Mouse (Mus musculus) lung, embryonic 16.5 days (tissue): ENCODE measurements at regions not wholly inside any gene's neighbourhood (a gene's known extent, or its start where the extent isn't known, plus 50 kb on each side); places are given as distances from the start of the nearest gene placed in this dataset.

ENCODE experiments used
- ATAC-seq: fragments of 200-750 bp; cut with Nextera tagmentation; 2 replicates; pipeline ENCODE4 v1.8.0; 2017; ENCODE audit warnings: low read depth, mild to moderate bottlenecking, moderate library complexity
- H3K27ac ChIP-seq: fragments of 300-500 bp; sonication (generic); 2 replicates; pipeline ENCODE4 v1.5.1; 2014; ENCODE audit warnings: mild to moderate bottlenecking, control low read depth, low read length
- H3K27me3 ChIP-seq: fragments of 300-500 bp; sonication (generic); 2 replicates; pipeline ENCODE4 v1.6.1; 2014; ENCODE audit warnings: low read depth, low read length, mixed read lengths; ENCODE audit not compliant: control insufficient read depth, insufficient read depth
- H3K36me3 ChIP-seq: fragments of 300-500 bp; sonication (generic); 2 replicates; pipeline ENCODE4 v1.6.1; 2014; ENCODE audit warnings: low read length; ENCODE audit not compliant: control insufficient read depth, insufficient read depth
- H3K4me1 ChIP-seq: fragments of 300-500 bp; sonication (generic); replicated peaks from 2 replicates; pipeline ENCODE4 v1.6.1; 2014; ENCODE audit warnings: low read length, mixed read lengths; ENCODE audit not compliant: control insufficient read depth, insufficient read depth
- H3K4me2 ChIP-seq: fragments of 300-500 bp; sonication (generic); 2 replicates; pipeline ENCODE4 v1.6.1; 2014; ENCODE audit warnings: low read depth, low read length, control low read depth
- H3K4me3 ChIP-seq: fragments of 300-500 bp; sonication (generic); 2 replicates; pipeline ENCODE4 v1.5.1; 2014; ENCODE audit warnings: mild to moderate bottlenecking, low read length, control low read depth
- H3K9ac ChIP-seq: fragments of 300-500 bp; sonication (generic); 2 replicates; pipeline ENCODE4 v1.6.1; 2014; ENCODE audit warnings: low read length, control low read depth
- H3K9me3 ChIP-seq: fragments of 300-500 bp; sonication (generic); 2 replicates; pipeline ENCODE4 v1.6.1; 2016; ENCODE audit warnings: low read length; ENCODE audit not compliant: control insufficient read depth
- WGBS: fragments of 180-500 bp; shearing (Covaris S2); extraction: QIAGEN DNeasy Blood & Tissue Kit; methylation state at CpG from one replicate; pipeline ENCODE4 v1.1.7; 2014; 5-methylcytosine and 5-hydroxymethylcytosine counted together

DNA sequence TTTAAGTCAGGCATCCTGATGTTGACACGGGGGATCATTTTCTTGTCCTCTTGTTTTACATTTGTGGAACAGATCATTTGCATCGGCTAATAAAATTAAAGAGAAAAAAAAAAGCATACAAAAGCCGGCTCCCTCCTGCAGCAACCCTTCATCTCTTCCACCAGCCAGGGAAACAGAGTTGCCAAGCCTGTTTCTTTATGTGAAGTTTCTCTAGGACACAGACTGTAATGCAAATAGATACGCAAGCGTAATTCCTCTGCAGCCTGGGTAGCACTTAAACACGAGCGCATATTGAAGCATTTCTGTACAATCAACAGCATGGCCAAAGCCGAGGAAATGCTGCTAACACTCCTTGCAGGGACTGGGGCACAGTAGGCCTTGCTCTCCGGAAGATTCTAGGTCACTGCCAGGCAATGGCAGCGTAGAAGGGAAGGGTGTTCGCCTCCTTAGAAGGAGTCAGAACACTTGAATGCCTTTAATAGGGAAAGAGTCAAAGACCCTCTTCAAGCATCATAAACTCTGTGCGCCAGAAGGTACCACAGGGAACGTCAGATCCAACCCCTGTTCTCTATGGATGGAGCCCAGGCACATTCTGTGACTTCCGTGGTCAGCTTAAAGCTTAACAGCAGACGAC lies 425.3 kb upstream of the Smim15 start:
- Histone ChIP-seq H3K36me3 (no peaks in the 10 kb centered on the region), H3K27me3 (no peaks in the 10 kb centered on the region), H3K4me1 (peaks cover 8% of the 10 kb centered on the region), H3K9me3 (no peaks in the 10 kb centered on the region), H3K9ac (no peak overlapping the region), H3K27ac (no peak overlapping the region), H3K4me3 (no peak overlapping the region), H3K4me2 (no peak overlapping the region)
- WGBS, result 46% methylated on average over 15 of the region's 15 CpGs
- peak; percentile 20; the same call in 1 of the 2 replicates for ATAC-seq

DNA sequence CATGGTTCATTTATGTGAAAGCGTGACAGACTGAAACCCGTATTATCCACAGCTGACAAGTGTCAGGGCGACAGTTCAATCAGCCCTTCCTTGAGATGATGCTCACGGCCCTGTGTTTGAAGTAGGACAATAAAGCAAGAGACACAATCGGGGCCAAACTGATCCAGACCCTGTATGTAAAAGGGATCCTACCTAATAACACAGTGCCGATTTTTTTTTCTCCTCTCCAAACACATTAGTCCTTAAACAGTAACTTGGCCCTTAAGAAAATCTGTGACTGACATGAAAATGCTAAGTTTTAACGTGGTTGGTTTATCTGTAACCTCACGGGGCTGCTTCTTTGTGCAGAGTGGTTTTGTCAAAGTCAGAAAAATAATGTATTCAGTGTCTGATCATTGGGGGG lies 425.9 kb upstream of the Smim15 start:
- Histone ChIP-seq H3K9ac (no peak overlapping the region), H3K9me3 (no peaks in the 10 kb centered on the region), H3K27me3 (no peaks in the 10 kb centered on the region), H3K36me3 (no peaks in the 10 kb centered on the region), H3K4me3 (no peak overlapping the region), H3K4me1 (peaks cover 8% of the 10 kb centered on the region), H3K4me2 (no peak overlapping the region), H3K27ac (no peak overlapping the region)
- 49% methylated on average over 8 of the region's 8 CpGs for WGBS
- ATAC-seq, result no peak

DNA sequence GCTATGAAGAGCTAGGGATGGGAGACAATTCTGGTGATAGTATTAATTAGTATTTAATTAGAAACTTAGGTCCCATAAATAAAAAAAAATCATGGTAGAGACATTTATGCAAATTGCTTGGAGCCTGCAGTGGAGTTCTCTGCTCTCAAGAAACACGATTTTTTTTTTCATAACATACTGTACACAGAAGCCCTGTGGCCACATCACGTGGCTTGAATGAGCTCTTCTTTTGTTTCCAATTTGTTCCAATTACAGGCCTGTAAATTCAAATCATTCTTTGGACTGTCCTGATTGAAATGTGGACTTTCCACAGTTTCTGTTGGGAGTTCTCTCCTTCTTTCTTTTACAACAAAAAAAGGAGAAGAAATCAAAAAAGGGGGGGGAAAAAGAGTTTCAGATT lies 426.7 kb upstream of the Smim15 start:
- Histone ChIP-seq H3K27me3 (no peaks in the 10 kb centered on the region), H3K4me2 (no peak overlapping the region), H3K36me3 (no peaks in the 10 kb centered on the region), H3K9ac (no peak overlapping the region), H3K4me3 (no peak overlapping the region), H3K4me1 (peaks cover 8% of the 10 kb centered on the region), H3K9me3 (no peaks in the 10 kb centered on the region), H3K27ac (no peak overlapping the region)
- 68% methylated on average over 2 of the region's 2 CpGs for whole genome bisulfite sequencing
- no peak for ATAC-seq

DNA sequence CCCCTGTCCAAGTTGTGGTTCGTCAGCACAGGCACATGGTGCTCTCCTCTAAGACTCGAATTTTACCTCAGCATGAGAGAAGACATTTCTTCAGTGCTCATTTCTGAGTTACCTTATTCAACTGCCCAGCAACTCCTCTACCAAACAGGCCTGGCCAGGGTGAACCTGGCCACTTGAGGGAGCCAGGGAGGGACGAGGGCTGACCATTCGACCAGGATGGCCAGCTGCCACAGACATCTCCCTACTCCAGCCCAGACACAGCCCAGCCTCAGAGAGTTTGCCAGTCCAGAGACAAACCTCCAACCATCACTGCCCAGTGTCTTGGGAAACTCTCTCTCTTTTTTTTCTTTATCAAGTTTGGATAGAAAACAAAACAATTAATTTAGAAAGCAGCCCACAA lies 427.5 kb upstream of the Smim15 start:
- no peak overlapping the region for H3K4me3 ChIP-seq
- peaks cover 8% of the 10 kb centered on the region for H3K4me1 ChIP-seq
- no peaks in the 10 kb centered on the region for H3K27me3 ChIP-seq
- H3K4me2 ChIP-seq, result no peak overlapping the region
- no peak overlapping the region for H3K9ac ChIP-seq
- WGBS, result 66% methylated on average over 4 of the region's 4 CpGs
- H3K36me3 ChIP-seq, result no peaks in the 10 kb centered on the region
- no peak for ATAC-seq
- no peaks in the 10 kb centered on the region for H3K9me3 ChIP-seq
- H3K27ac ChIP-seq, result no peak overlapping the region

DNA sequence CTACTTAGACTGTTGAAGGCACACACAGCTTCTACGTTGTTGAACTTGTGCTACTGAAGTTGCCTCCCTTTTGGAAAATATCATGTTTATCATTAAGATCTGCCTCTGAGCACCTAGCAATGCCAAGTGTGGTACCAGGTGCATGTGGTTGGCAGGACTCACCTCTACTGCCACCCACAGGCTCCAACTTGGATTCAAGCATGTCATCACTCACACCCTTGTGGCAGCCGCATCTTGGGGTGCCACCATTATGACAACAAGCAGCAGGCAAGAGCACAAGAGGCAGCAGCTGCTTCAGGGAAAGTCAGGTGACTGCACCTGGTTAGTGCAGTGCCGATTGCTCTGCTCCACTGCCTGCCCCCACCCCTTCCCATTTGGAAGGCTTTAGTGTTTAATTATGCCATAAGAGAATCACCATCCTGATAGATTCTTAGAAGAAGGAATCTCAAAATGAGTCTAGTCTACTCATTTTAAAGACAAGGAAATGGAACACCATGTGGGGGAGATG lies 435.2 kb upstream of the Smim15 start:
- H3K27ac ChIP-seq, result no peak overlapping the region
- no peaks in the 10 kb centered on the region for H3K27me3 ChIP-seq
- H3K4me2 ChIP-seq, result no peak overlapping the region
- no peak overlapping the region for H3K4me3 ChIP-seq
- H3K36me3 ChIP-seq, result no peaks in the 10 kb centered on the region
- 63% methylated on average over 3 of the region's 3 CpGs for WGBS
- no peaks in the 10 kb centered on the region for H3K9me3 ChIP-seq
- H3K9ac ChIP-seq, result no peak overlapping the region
- no peak for ATAC-seq
- H3K4me1 ChIP-seq, result no peaks in the 10 kb centered on the region

DNA sequence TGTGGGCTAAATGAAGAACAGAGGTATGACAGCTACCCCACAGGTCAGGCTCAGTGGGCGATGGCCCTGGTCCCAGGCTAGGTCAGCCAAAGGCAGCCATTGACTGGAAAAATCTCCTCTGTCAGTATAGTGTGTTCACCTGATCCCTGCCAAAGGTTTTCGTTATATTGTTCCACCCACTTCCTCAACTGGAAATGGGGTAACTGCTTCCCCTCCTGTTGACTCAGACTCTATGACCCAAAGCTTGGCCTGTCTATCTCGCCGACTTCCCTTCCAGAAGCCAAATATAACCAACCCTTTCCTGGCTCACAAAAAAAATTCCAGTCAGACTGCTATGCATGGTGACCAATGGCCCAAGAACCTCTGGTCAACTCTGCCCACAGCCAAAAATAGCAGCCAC lies 437.0 kb upstream of the Smim15 start:
- H3K36me3 ChIP-seq, result no peaks in the 10 kb centered on the region
- no peak overlapping the region for H3K4me2 ChIP-seq
- no peak overlapping the region for H3K27ac ChIP-seq
- no peaks in the 10 kb centered on the region for H3K4me1 ChIP-seq
- no peak overlapping the region for H3K4me3 ChIP-seq
- H3K27me3 ChIP-seq, result no peaks in the 10 kb centered on the region
- 75% methylated on average over 4 of the region's 4 CpGs for WGBS
- H3K9me3 ChIP-seq, result 0 out of 2 replicates have a peak, but pooled peaks cover 4% of the 10 kb centered on the region
- H3K9ac ChIP-seq, result no peak overlapping the region
- peak; percentile 62; the same call in 1 of the 2 replicates for ATAC-seq

DNA sequence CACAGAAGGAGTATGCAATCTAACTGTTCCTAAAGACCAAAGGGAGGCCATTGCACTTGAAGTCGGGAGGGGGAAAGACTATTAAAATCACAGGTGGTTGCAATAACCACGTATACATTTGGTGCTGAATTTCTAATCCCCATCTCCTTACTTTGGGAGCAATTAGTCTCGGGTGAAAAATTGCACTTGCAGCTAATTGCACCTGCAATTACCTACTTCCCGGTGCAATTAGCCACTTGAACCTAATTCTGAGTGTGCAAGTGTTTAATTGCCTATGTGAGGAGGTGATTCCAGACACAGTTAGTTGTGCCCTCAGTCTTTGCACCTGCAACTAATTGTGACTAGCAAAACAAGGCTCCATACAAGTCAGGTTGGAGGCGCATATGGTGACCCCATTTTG lies 442.1 kb upstream of the Smim15 start:
- no peak overlapping the region for H3K9ac ChIP-seq
- no peaks in the 10 kb centered on the region for H3K27me3 ChIP-seq
- no peak for ATAC-seq
- peaks cover 9% of the 10 kb centered on the region for H3K4me1 ChIP-seq
- H3K9me3 ChIP-seq, result 0 out of 2 replicates have a peak, but pooled peaks cover 4% of the 10 kb centered on the region
- H3K4me2 ChIP-seq, result no peak overlapping the region
- H3K36me3 ChIP-seq, result no peaks in the 10 kb centered on the region
- no peak overlapping the region for H3K4me3 ChIP-seq
- H3K27ac ChIP-seq, result no peak overlapping the region
- WGBS, result 79% methylated on average over 5 of the region's 5 CpGs

DNA sequence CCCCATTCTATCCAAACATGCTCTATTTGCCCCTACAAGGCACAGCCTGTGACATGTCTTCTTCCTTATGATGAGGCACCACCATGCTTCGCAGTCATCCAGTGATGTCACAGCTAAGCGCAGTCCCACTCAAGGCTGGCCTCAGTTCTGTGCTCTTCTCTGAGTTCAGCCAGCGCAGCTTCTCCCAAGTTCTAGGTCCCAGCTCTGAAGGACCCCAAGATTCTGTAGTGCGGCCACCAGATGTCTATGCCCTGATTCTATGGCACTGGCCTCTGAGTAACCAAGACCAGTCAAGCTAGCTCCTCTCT lies 443.2 kb upstream of the Smim15 start:
- Histone ChIP-seq H3K27ac (no peak overlapping the region), H3K9ac (no peak overlapping the region), H3K4me1 (peaks cover 9% of the 10 kb centered on the region), H3K9me3 (0 out of 2 replicates have a peak, but pooled peaks cover 4% of the 10 kb centered on the region), H3K36me3 (no peaks in the 10 kb centered on the region), H3K27me3 (no peaks in the 10 kb centered on the region), H3K4me2 (peak overlapping the region; percentile 42; the same call in 1 of the 2 replicates), H3K4me3 (no peak overlapping the region)
- 79% methylated on average over 4 of the region's 4 CpGs for WGBS
- no peak for ATAC-seq

DNA sequence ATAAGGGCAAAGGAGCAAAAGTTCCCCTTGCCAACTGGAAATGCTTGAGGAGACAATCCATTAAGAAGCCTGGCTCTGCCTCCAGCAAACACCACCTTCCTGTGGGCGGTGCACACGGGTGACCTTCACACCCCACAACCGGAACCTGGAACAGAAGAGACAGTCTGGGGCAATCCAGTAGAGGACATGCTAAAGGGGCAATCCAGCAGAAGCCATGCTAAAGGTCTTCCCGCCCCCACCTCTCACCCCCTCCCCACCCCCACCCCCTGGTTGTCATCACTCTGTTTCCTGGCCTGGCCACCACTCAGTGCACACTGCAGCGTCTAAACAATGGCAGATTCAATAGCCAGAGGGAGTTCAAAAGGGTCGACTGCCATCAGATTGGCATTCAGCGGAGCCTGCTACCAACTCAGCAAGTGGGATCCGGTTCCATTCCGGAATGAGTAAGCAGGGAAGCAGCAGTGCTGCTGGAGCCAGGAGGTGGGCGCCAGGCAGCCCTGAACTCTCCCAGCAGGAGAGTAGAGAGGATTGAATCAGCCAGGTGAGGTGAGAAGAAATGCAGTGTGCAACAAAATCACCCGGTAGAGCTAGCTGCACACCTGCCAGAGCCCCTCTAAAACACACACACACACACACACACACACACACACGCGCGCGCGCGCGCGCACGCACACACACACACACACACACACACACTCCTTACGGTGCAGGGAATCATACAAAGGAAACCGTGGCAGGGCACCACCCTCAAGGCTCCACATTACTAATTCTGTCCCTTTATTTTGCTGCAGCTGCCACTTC lies 443.7 kb upstream of the Smim15 start:
- WGBS, result 31% methylated on average over 22 of the region's 22 CpGs
- Histone ChIP-seq H3K4me2 (peak overlapping the region; percentile 42), H3K4me1 (peaks cover 9% of the 10 kb centered on the region), H3K27me3 (no peaks in the 10 kb centered on the region), H3K4me3 (peak overlapping the region; percentile 18), H3K27ac (peak overlapping the region; percentile 49; the same call in 1 of the 2 replicates), H3K9me3 (0 out of 2 replicates have a peak, but pooled peaks cover 4% of the 10 kb centered on the region), H3K9ac (peak overlapping the region; percentile 47), H3K36me3 (no peaks in the 10 kb centered on the region)
- peak; percentile 83 for ATAC-seq
